Mouse (Mus musculus): ENCODE results near the gene A930033H14Rik.

DNA sequence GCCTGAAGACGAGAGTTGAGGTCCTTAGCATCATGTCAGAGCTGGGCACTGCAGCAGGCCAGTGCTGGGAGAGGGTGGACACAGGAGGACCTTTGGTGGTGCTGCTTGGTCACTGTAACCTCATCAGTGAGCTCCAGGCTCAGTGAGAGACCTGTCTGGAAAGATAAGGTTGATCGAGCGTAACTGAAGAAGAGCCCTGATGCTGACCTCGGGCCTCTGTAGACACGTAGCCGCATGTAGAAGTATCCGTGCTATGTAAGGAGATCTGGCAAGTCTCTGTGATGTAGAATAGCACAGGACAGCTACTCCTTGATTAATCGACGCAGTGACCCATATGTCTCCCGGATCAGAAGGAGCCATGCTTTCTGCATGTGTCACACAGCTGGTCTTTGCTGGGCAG, 19.2 kb downstream of the A930033H14Rik start:
- TF ChIP-seq GATA1 (IDR thresholded peaks at IDR 0.05; ENCODE audit: borderline replicate concordance, low read length) (no peak), FLI1 (IDR thresholded peaks at IDR 0.05; ENCODE audit: low read length) (no peak)
